Mouse (Mus musculus) heart, embryonic 10.5 days (tissue): ENCODE measurements around the gene Gm43302. TPM values are rescaled to one million over a fixed set of nuclear protein-coding genes. Genes with fewer than 3 reads are reported as not detected.
A peak's percentile ranks its signal among the peaks of the same experiment; 100 is the strongest.
"Not testable (repeated sequence)": the region's sequence is repeated elsewhere in the genome, so short reads cannot be mapped to it uniquely, and the experiment has no call there.

Experiments
- DNase-seq: peaks from one replicate; pipeline ENCODE4 v3.0.0-alpha.2; 2017; ENCODE audit warnings: low spot score
- H3K27ac ChIP-seq: fragments of 300-500 bp; sonication (generic); 2 replicates; pipeline ENCODE4 v1.5.1; 2016; ENCODE audit warnings: mild to moderate bottlenecking
- H3K27me3 ChIP-seq: fragments of 300-500 bp; sonication (generic); 2 replicates; pipeline ENCODE4 v1.6.1; 2016; ENCODE audit warnings: mild to moderate bottlenecking; ENCODE audit not compliant: poor library complexity, insufficient read depth, severe bottlenecking
- H3K36me3 ChIP-seq: fragments of 300-500 bp; sonication (generic); 2 replicates; pipeline ENCODE4 v1.6.1; 2016; ENCODE audit warnings: mild to moderate bottlenecking, moderate library complexity
- H3K4me1 ChIP-seq: fragments of 300-500 bp; sonication (generic); 2 replicates; pipeline ENCODE4 v1.6.1; 2016; ENCODE audit warnings: mild to moderate bottlenecking
- H3K4me3 ChIP-seq: fragments of 300-500 bp; sonication (generic); 2 replicates; pipeline ENCODE4 v1.5.1; 2016; ENCODE audit warnings: mild to moderate bottlenecking, moderate library complexity
- H3K9me3 ChIP-seq: fragments of 300-500 bp; sonication (generic); 2 replicates; pipeline ENCODE4 v1.6.1; 2016; ENCODE audit warnings: mild to moderate bottlenecking, moderate library complexity
- WGBS: fragments of 180-500 bp; shearing (Covaris S2); methylation state at CpG from one replicate; pipeline ENCODE4 v1.1.7; 2016; 5-methylcytosine and 5-hydroxymethylcytosine counted together
- polyA plus RNA-seq: library from polyadenylated mRNA; unstranded; fragments of >200 nt; fragmentation: Nextera tagmentation; extraction: Ambion mirVana; gene quantifications from 2 replicates; pipeline ENCODE4 v1.2.1, GENCODE M21; 2016

Gene Gm43302
- polyA plus RNA-seq = not detected in 2 replicates

GRCm38 (mm10) chr5:105293226-105294165 lies at the start of gene Gm43302, which contains the start of gene Gbp6:
Gm43302 (minus strand) TSS chr5:105293695.
Gbp6 (minus strand) TSS chr5:105293698.
- H3K36me3 ChIP-seq, H3K4me1 ChIP-seq, H3K27me3 ChIP-seq, H3K4me3 ChIP-seq, DNase-seq, H3K9me3 ChIP-seq: not testable (repeated sequence)
- 47% methylated on average over 3 of the region's 3 CpGs for WGBS
- peak within 1 kb of the TSS; percentile 67 for H3K27ac ChIP-seq

DNA sequence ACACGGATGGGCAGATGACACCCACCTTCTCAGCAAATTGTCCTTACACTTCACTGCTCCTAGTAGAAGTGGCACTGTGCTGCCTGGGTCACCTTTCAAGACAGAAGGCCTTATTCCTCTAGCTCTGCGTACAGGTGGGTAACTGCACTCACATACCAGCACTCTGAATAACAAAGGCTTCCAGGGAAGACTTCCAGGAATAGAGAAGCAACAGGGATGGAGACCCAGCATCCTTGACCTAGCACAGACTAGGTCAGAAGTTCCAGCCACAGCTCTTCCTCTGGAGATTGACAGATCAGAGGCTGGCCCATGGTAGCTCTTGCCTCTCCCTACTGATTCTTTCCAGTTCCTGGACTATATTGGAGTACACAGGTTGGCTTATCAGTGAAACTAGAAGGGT lies 47.8 kb upstream of the Gm43302 start:
- Histone ChIP-seq H3K4me1 (peaks cover 4% of the 10 kb centered on the region; the same call in 1 of the 2 replicates), H3K27ac (no peak overlapping the region), H3K4me3 (no peak overlapping the region), H3K9me3 (no peaks in the 10 kb centered on the region), H3K36me3 (no peaks in the 10 kb centered on the region), H3K27me3 (no peaks in the 10 kb centered on the region)
- WGBS = 77% methylated on average over 2 of the region's 2 CpGs
- no peak for DNase-seq

DNA sequence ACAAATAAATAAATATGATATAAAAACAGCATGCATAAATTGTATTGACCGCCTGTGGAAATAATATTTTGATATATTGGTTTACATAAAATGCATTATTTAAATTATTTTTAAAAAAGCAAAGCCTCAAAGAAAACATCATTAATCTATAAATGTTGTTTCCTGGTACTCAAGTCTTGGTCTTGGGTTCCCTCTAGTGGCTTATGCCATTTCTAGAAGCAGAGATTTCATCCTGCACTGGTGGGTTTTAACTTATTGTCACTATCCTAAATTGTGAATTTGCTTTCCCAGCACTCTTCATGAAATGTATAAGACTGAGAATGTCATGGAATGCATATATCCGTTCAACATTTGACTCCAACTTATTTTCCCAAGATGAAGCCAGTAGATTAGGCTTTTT lies 29.0 kb upstream of the Gm43302 start:
- 60% methylated on average over 2 of the region's 2 CpGs for WGBS
- no peak for DNase-seq
- H3K4me3 ChIP-seq = no peak overlapping the region
- H3K27ac ChIP-seq = no peak overlapping the region
- no peaks in the 10 kb centered on the region for H3K36me3 ChIP-seq
- H3K4me1 ChIP-seq = no peaks in the 10 kb centered on the region
- no peaks in the 10 kb centered on the region for H3K27me3 ChIP-seq
- H3K9me3 ChIP-seq = no peaks in the 10 kb centered on the region

DNA sequence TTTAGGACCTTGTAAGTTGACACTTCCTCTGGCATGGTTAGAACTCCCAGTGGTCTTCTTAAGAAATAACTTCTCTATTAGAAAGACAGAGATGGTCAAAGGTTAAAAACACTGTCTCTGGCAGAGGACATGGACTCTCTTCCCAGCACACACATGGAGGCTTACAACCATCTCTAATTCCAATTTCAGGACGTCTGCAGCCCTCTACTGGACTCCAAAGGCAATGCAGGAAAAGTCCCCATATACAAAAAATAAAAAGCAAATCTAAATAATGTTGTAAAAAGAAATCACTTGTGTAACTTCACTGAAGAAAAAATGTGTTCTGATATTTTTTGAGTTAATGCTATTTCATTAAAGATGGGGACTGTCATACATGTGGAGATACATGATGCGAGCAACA lies 17.4 kb upstream of the Gm43302 start:
- H3K36me3 ChIP-seq = no peaks in the 10 kb centered on the region
- no peak overlapping the region for H3K27ac ChIP-seq
- WGBS = 70% methylated on average over 2 of the region's 2 CpGs
- H3K9me3 ChIP-seq = peaks cover 4% of the 10 kb centered on the region; the same call in 1 of the 2 replicates
- H3K4me3 ChIP-seq = no peak overlapping the region
- H3K27me3 ChIP-seq = no peaks in the 10 kb centered on the region
- no peak for DNase-seq
- no peaks in the 10 kb centered on the region for H3K4me1 ChIP-seq

- not testable (repeated sequence) for H3K36me3 ChIP-seq, H3K27me3 ChIP-seq, H3K4me3 ChIP-seq, DNase-seq, H3K27ac ChIP-seq, H3K4me1 ChIP-seq, H3K9me3 ChIP-seq
- WGBS = 55% methylated on average over 1 of the region's 1 CpGs
Measured at GRCm38 (mm10) chr5:105309148-105309547, 15.7 kb upstream of the Gm43302 start.

DNA sequence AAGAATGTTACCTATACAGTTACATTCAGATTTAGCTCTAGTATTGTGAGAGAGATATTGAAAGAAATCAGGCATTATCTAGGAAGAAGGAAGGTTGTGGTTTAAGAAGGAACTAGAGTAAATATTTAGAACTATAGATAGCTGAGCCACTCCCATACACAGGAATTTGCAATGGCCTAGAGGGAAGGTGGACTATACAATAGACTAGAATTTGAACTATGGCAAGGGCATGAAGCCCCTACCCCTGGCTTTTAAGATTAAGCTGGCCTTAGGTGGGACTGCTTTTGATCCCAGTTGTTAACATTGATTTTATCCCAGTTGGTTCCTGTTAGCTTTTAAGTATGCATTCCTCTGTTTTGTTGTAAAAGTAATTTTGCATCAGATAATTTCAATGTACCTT lies 13.5 kb upstream of the Gm43302 start:
- H3K36me3 ChIP-seq, H3K4me1 ChIP-seq, H3K27me3 ChIP-seq, H3K27ac ChIP-seq, H3K9me3 ChIP-seq, DNase-seq, H3K4me3 ChIP-seq: not testable (repeated sequence)

- no peak for DNase-seq
- Histone ChIP-seq H3K36me3 (no peaks in the 10 kb centered on the region), H3K27ac (no peak overlapping the region), H3K4me3 (no peak overlapping the region), H3K9me3 (peaks cover 4% of the 10 kb centered on the region; the same call in 1 of the 2 replicates), H3K4me1 (peaks cover 13% of the 10 kb centered on the region), H3K27me3 (no peaks in the 10 kb centered on the region)
- WGBS = 81% methylated on average over 1 of the region's 1 CpGs
Measured at GRCm38 (mm10) chr5:105306159-105306581, 12.7 kb upstream of the Gm43302 start.

DNA sequence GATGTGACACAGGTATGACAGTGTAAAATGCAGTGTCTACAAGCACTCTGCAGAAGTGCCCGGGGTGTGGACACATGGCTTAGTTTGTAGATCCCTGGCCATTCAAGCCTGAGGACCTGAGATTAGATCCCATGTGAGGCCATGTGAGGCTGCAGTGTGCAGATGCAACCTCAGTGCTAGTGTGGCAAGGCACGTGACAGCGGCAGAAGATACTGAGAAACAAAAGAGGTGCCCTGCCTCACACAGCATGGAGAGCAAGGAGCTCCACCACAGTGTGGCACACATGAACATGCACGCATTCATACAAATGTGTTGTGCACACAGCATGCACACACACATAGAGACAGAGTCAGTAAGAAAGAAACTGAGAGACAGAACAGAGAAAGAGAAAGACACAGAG lies 12.2 kb upstream of the Gm43302 start:
- not testable (repeated sequence) for H3K9me3 ChIP-seq, H3K27me3 ChIP-seq, H3K4me3 ChIP-seq, H3K36me3 ChIP-seq, DNase-seq, H3K27ac ChIP-seq
- peaks cover 14% of the 10 kb centered on the region for H3K4me1 ChIP-seq
- WGBS = 84% methylated on average over 4 of the region's 4 CpGs

DNA sequence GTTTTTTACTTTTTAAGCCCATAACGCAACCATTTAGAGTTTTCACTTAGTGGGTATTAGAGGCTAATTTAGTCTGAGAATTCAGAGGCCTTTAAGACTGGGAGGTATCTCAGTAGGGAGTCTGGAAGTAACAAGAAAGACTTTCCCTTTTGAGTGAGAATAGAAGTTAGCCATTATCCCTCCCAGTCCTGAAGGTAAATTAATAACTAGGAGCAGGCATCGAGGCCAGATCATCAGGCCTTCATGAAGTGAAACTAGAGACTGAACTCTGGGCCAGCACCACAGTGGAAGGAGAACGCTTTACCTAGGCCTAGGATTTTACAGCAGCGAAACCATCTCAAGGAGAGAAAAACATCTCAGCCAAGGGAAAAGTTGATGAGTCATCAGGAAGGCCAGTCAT lies 8.5 kb upstream of the Gm43302 start:
- Histone ChIP-seq H3K36me3 (no peaks in the 10 kb centered on the region), H3K27ac (peak overlapping the region; percentile 79; the same call in 1 of the 2 replicates), H3K27me3 (no peaks in the 10 kb centered on the region), H3K4me1 (peaks cover 24% of the 10 kb centered on the region), H3K9me3 (no peaks in the 10 kb centered on the region), H3K4me3 (no peak overlapping the region)
- WGBS = 76% methylated on average over 4 of the region's 4 CpGs
- DNase-seq = no peak

- Histone ChIP-seq H3K4me1 (peaks cover 24% of the 10 kb centered on the region), H3K4me3 (no peak overlapping the region), H3K27me3 (no peaks in the 10 kb centered on the region), H3K27ac (peak overlapping the region; percentile 79), H3K36me3 (no peaks in the 10 kb centered on the region), H3K9me3 (no peaks in the 10 kb centered on the region)
- WGBS = 9% methylated on average over 2 of the region's 2 CpGs
- peak; percentile 90 for DNase-seq
Measured at GRCm38 (mm10) chr5:105301531-105301930, 8.0 kb upstream of the Gm43302 start.

GRCm38 (mm10) chr5:105295746-105296145 lies 2.3 kb upstream of the Gm43302 start:
- no peaks in the 10 kb centered on the region for H3K27me3 ChIP-seq
- H3K9me3 ChIP-seq = no peaks in the 10 kb centered on the region
- H3K27ac ChIP-seq = no peak overlapping the region
- DNase-seq = peak; percentile 54
- peaks cover 19% of the 10 kb centered on the region for H3K4me1 ChIP-seq
- H3K4me3 ChIP-seq = no peak overlapping the region
- 88% methylated on average over 3 of the region's 3 CpGs for WGBS
- H3K36me3 ChIP-seq = no peaks in the 10 kb centered on the region

DNA sequence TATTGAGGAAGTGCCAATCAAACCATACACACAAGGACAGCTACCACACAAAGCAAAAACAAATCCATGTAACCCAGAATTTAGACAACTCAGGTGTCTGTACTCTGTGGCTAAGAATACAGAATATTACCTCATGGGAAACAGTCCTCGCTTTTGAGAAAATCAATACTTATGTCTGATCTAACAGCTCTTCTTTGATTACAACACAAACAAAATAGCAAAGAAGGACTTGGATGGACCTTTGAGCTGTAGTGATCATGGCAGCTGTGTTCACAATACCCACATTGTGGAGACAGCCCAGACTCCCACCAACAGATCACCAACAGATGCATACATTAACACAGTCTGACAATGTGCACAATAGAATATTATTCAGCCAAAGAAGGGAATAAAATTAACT lies 1.0 kb downstream of the Gm43302 start:
- no peak for DNase-seq

DNA sequence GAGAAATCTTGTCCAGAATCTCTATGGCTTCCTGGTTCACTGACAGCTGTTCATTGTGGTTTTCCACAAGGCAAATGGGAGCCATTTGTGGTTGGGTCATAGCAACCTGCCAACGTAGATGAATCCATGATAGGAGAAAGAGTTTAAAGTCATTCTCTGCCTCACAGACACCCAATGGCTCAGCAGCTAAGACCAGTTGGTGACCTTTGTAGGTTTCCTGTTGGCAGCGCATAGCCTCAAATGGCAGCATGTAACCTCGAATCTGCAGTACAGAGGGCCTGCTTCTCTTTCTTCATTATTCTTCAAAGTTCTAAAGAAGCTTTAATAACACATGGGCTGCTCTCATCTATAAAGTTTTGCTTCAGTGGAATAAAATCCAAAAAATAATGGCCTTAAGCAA lies 2.6 kb downstream of the Gm43302 start:
- H3K27ac ChIP-seq, H3K9me3 ChIP-seq, H3K4me3 ChIP-seq, H3K36me3 ChIP-seq, H3K4me1 ChIP-seq, DNase-seq, H3K27me3 ChIP-seq: not testable (repeated sequence)
- 86% methylated on average over 3 of the region's 3 CpGs for WGBS

More for the DNA sequence above, 1.0 kb downstream of the Gm43302 start:
- WGBS = 88% methylated on average over 1 of the region's 1 CpGs
- Histone ChIP-seq H3K27ac (no peak overlapping the region), H3K4me3 (no peak overlapping the region), H3K9me3 (no peaks in the 10 kb centered on the region), H3K4me1 (peaks cover 9% of the 10 kb centered on the region; the same call in 1 of the 2 replicates), H3K27me3 (no peaks in the 10 kb centered on the region), H3K36me3 (no peaks in the 10 kb centered on the region)
